Mouse (Mus musculus): ENCODE data around the gene Ip6k2. TPM values are rescaled to one million over a fixed set of nuclear protein-coding genes. Genes with fewer than 3 reads are reported as not detected.
A peak's percentile ranks its signal among the peaks of the same experiment; 100 is the strongest.

The Ip6k2 gene
- polyA plus RNA-seq, 1 experiment from 2014 or later, result 121 TPM

DNA sequence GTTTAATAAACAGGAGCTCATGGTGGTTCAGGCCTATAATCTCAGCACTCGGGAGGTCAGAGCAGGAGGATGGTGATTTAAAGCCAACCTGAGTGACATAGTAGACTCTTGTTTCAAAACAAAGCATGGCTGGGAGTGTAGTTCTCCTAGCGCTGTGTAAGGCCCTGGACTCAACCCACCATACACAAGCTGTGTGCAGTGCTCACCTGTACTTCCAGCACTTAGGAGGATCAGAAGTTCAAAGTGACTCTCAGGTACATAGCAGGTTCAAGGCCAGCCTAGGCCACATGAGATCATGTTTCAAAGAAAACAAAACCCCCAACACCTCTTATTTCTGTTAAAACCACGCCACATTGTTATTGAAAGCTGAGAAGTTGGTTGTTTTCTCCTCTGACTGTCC is 5.1 kb downstream of the Ip6k2 start:
- Histone ChIP-seq H3K9me3 (replicated peaks) (no peaks in the 10 kb centered on the region), H3K27ac (no peak overlapping the region), H3K4me1 (peaks cover 34% of the 10 kb centered on the region), H3K27me3 (ENCODE audit: low read depth, poor library complexity, severe bottlenecking) (no peaks in the 10 kb centered on the region), H3K4me3 (no peak overlapping the region), H3K36me3 (peaks cover 54% of the 10 kb centered on the region)
- no peak for DNase-seq (ENCODE audit: low spot score)
- 76% methylated on average over 3 of the region's 3 CpGs for WGBS

DNA sequence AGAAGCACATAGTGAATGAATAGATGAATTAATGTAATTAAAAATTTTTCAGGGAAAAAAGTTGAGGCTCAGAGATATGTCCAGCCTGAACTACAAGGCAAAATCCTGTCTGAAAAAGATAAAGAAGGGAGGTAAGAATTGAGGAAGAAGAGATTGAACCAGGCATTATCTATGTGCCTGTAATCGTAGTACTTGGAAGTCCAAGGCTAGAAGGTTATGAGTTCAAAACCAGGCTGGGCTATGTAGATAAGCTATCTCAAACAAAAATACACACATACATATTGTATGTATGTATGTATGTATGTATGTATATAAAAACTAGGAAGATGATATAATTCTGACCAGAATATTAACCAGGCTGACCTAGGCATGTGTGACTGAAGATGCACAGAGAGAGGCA is 8.7 kb downstream of the Ip6k2 start:
- DNase-seq (ENCODE audit: low spot score), result no peak
- no peak overlapping the region for H3K4me3 ChIP-seq

GRCm38 (mm10) chr9:108792730-108793129 is 9.1 kb downstream of the Ip6k2 start:
- H3K27me3 ChIP-seq (ENCODE audit: low read depth, poor library complexity, severe bottlenecking), result no peaks in the 10 kb centered on the region
- no peaks in the 10 kb centered on the region for H3K9me3 ChIP-seq (replicated peaks)
- DNase-seq (ENCODE audit: low spot score), result no peak
- 70% methylated on average over 3 of the region's 3 CpGs for WGBS
- H3K4me1 ChIP-seq, result peaks cover 24% of the 10 kb centered on the region
- no peak overlapping the region for H3K4me3 ChIP-seq
- H3K36me3 ChIP-seq, result peaks cover 67% of the 10 kb centered on the region
- H3K27ac ChIP-seq, result no peak overlapping the region

More for the DNA sequence above, 8.7 kb downstream of the Ip6k2 start:
- Histone ChIP-seq H3K27ac (no peak overlapping the region), H3K36me3 (peaks cover 66% of the 10 kb centered on the region), H3K4me1 (peaks cover 24% of the 10 kb centered on the region), H3K9me3 (replicated peaks) (no peaks in the 10 kb centered on the region), H3K27me3 (ENCODE audit: low read depth, poor library complexity, severe bottlenecking) (no peaks in the 10 kb centered on the region)
- WGBS, result 91% methylated on average over 1 of the region's 1 CpGs

DNA sequence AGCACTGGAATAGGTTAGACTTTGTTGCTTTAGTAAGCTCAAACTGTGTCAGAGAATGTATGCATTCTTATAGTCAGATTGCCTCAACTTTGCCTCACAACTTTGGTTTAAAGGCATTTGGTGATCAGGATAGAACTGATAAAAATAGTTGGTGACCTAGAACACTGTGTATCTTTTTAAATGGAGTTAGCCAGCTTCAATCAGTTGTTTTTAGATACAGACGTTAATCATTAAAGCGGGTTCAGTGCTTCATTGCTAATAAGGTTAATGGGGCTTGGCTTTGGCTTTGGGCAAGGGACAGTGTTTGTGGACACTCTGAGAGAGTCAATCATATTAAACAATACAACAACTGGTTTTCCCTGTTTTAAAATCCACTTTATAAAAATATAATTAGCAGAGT is 11.7 kb downstream of the Ip6k2 start:
- peaks cover 15% of the 10 kb centered on the region; the same call in 1 of the 2 replicates for H3K4me1 ChIP-seq
- 81% methylated on average over 2 of the region's 2 CpGs for whole genome bisulfite sequencing
- H3K27me3 ChIP-seq (ENCODE audit: low read depth, poor library complexity, severe bottlenecking), result no peaks in the 10 kb centered on the region
- no peaks in the 10 kb centered on the region for H3K9me3 ChIP-seq (replicated peaks)
- H3K4me3 ChIP-seq, result no peak overlapping the region
- no peak for DNase-seq (ENCODE audit: low spot score)
- H3K27ac ChIP-seq, result no peak overlapping the region
- peaks cover 69% of the 10 kb centered on the region for H3K36me3 ChIP-seq

- Histone ChIP-seq H3K9me3 (replicated peaks) (no peaks in the 10 kb centered on the region), H3K27ac (no peak overlapping the region), H3K27me3 (ENCODE audit: low read depth, poor library complexity, severe bottlenecking) (no peaks in the 10 kb centered on the region), H3K4me1 (peaks cover 15% of the 10 kb centered on the region; the same call in 1 of the 2 replicates), H3K4me3 (no peak overlapping the region), H3K36me3 (peaks cover 73% of the 10 kb centered on the region)
- WGBS, result 43% methylated on average over 11 of the region's 11 CpGs
- DNase-seq (ENCODE audit: low spot score), result no peak
Measured at GRCm38 (mm10) chr9:108795762-108796161, 12.2 kb downstream of the Ip6k2 start.

DNA sequence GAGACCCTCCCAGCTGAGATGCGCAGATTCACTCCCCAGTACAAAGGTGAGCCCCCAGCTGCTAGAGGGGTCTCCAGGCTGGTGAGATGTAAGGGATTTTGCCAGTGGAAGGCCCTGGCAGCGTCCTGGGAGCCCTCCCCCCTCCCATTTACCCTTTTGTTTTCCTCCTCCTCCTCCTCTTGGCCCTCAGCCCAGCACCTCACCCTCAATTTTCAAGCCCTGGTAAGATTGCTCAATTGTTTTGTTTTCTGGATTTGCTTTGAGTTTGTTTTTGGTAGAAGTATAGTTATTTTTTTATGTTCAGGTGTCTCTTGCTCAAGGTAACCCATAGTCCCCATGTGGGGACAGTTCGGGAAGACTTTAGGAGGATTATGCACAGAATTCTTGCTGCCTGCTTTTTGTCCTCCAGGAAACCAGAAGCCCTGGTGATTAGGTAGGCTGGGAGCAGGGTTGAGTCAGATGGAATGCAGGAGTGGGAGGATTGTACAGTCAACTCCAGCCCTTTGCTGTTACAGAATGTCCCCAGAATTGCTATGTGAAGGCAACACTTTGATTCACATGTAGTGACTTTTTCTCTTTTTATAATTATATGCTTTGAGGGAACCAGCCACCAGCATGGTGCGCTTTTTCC is 12.9 kb downstream of the Ip6k2 start:
- H3K27me3 ChIP-seq (ENCODE audit: low read depth, poor library complexity, severe bottlenecking), result no peaks in the 10 kb centered on the region
- H3K9me3 ChIP-seq (replicated peaks), result no peaks in the 10 kb centered on the region
- H3K27ac ChIP-seq, result no peak overlapping the region
- WGBS, result 90% methylated on average over 4 of the region's 4 CpGs
- H3K4me1 ChIP-seq, result peaks cover 15% of the 10 kb centered on the region; the same call in 1 of the 2 replicates
- H3K4me3 ChIP-seq, result no peak overlapping the region
- H3K36me3 ChIP-seq, result peaks cover 80% of the 10 kb centered on the region
- DNase-seq (ENCODE audit: low spot score), result no peak

- peaks cover 85% of the 10 kb centered on the region for H3K36me3 ChIP-seq
- DNase-seq (ENCODE audit: low spot score), result no peak
- 94% methylated on average over 7 of the region's 7 CpGs for WGBS
- no peak overlapping the region for H3K27ac ChIP-seq
- no peaks in the 10 kb centered on the region for H3K9me3 ChIP-seq (replicated peaks)
- H3K4me1 ChIP-seq, result peaks cover 14% of the 10 kb centered on the region; the same call in 1 of the 2 replicates
- H3K27me3 ChIP-seq (ENCODE audit: low read depth, poor library complexity, severe bottlenecking), result no peaks in the 10 kb centered on the region
- no peak overlapping the region for H3K4me3 ChIP-seq
Measured at GRCm38 (mm10) chr9:108797477-108797876, 13.9 kb downstream of the Ip6k2 start.

GRCm38 (mm10) chr9:108798508-108799075 is 15.0 kb downstream of the Ip6k2 start:
- peaks cover 9% of the 10 kb centered on the region; the same call in 1 of the 2 replicates for H3K4me1 ChIP-seq
- DNase-seq (ENCODE audit: low spot score), result no peak
- no peaks in the 10 kb centered on the region for H3K9me3 ChIP-seq (replicated peaks)
- WGBS, result 72% methylated on average over 5 of the region's 5 CpGs
- no peak overlapping the region for H3K27ac ChIP-seq
- H3K27me3 ChIP-seq (ENCODE audit: low read depth, poor library complexity, severe bottlenecking), result no peaks in the 10 kb centered on the region
- H3K36me3 ChIP-seq, result peaks cover 90% of the 10 kb centered on the region
- H3K4me3 ChIP-seq, result no peak overlapping the region

DNA sequence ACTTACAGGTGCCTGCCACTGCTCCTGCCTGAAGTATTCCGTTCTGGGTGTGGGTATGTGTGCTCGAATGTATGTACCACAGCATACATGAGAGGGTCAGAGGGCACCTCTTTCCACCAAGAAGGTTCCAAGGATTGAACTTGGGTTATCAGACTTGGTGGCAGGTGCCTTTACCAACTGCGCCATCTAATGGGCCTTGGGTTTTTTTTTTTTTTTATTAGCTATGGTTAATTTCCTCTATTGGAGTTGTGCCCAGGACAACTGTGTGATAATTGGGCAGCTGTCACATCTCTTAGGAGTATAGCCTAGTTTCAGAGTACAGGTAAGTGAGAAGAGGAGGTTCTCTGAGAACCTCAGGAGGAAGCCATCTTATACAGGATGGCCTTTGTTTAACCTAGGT is 16.0 kb downstream of the Ip6k2 start:
- no peaks in the 10 kb centered on the region for H3K27me3 ChIP-seq (ENCODE audit: low read depth, poor library complexity, severe bottlenecking)
- peaks cover 90% of the 10 kb centered on the region for H3K36me3 ChIP-seq
- DNase-seq (ENCODE audit: low spot score), result no peak
- H3K27ac ChIP-seq, result no peak overlapping the region
- no peaks in the 10 kb centered on the region for H3K9me3 ChIP-seq (replicated peaks)
- H3K4me3 ChIP-seq, result no peak overlapping the region
- H3K4me1 ChIP-seq, result peaks cover 9% of the 10 kb centered on the region; the same call in 1 of the 2 replicates
- 85% methylated on average over 3 of the region's 3 CpGs for WGBS

DNA sequence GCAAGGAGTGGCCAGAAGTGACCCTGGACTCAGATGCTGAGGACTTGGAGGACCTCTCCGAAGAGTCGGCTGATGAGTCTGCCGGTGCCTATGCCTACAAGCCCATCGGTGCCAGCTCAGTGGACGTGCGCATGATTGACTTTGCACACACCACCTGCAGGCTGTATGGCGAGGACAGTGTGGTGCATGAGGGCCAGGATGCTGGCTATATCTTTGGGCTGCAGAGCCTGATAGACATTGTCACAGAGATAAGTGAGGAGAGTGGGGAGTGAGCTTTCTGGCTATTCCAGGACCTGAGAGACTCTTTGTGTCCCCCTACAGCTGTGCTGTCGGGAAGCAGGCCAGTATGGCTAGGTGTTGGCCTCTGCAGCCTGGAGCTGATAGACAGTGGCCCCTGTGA is 22.2 kb downstream of the Ip6k2 start:
- WGBS, result 91% methylated on average over 8 of the region's 8 CpGs
- H3K36me3 ChIP-seq, result peaks cover 69% of the 10 kb centered on the region

GRCm38 (mm10) chr9:108806379-108806778 is 22.8 kb downstream of the Ip6k2 start:
- peaks cover 16% of the 10 kb centered on the region for H3K4me1 ChIP-seq
- H3K9me3 ChIP-seq (replicated peaks), result no peaks in the 10 kb centered on the region
- no peaks in the 10 kb centered on the region for H3K27me3 ChIP-seq (ENCODE audit: low read depth, poor library complexity, severe bottlenecking)
- H3K4me3 ChIP-seq, result no peak overlapping the region
- no peak overlapping the region for H3K27ac ChIP-seq
- no peak for DNase-seq (ENCODE audit: low spot score)
- peaks cover 63% of the 10 kb centered on the region for H3K36me3 ChIP-seq

More for the DNA sequence above, 22.2 kb downstream of the Ip6k2 start:
- DNase-seq (ENCODE audit: low spot score), result no peak
- no peaks in the 10 kb centered on the region for H3K9me3 ChIP-seq (replicated peaks)
- H3K4me3 ChIP-seq, result no peak overlapping the region
- no peaks in the 10 kb centered on the region for H3K27me3 ChIP-seq (ENCODE audit: low read depth, poor library complexity, severe bottlenecking)
- no peak overlapping the region for H3K27ac ChIP-seq
- peaks cover 16% of the 10 kb centered on the region for H3K4me1 ChIP-seq

GRCm38 (mm10) chr9:108806831-108807230 is 23.2 kb downstream of the Ip6k2 start:
- Histone ChIP-seq H3K9me3 (replicated peaks) (no peaks in the 10 kb centered on the region), H3K27ac (no peak overlapping the region), H3K27me3 (ENCODE audit: low read depth, poor library complexity, severe bottlenecking) (no peaks in the 10 kb centered on the region), H3K4me1 (peaks cover 16% of the 10 kb centered on the region), H3K4me3 (no peak overlapping the region), H3K36me3 (peaks cover 63% of the 10 kb centered on the region)
- WGBS, result 97% methylated on average over 1 of the region's 1 CpGs
- no peak for DNase-seq (ENCODE audit: low spot score)

DNA sequence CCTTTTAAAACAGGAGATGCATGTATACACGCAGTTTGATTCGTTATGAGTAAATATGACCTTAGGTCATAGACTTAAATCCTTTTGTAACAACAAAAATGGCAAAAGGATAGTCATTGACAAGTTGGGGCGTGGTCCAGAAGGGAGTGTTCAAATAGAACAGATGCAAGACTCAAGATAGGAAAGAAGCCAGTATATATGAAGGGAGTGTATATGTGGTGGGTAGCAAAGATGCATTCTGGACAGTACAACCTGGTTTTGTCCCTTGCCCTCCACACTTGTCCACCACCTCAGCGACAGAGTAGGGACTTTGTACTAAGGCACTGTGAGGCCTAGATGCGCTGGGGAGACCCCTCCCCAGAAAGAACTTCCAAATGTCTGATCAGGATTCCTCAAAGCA is 24.1 kb downstream of the Ip6k2 start:
- Histone ChIP-seq H3K9me3 (replicated peaks) (no peaks in the 10 kb centered on the region), H3K4me3 (peak overlapping the region; percentile 87; the same call in 1 of the 2 replicates), H3K27ac (0 out of 2 replicates have a peak overlapping the region, but pooled peaks have one; percentile 87), H3K4me1 (peaks cover 16% of the 10 kb centered on the region), H3K36me3 (peaks cover 63% of the 10 kb centered on the region), H3K27me3 (ENCODE audit: low read depth, poor library complexity, severe bottlenecking) (no peaks in the 10 kb centered on the region)
- no peak for DNase-seq (ENCODE audit: low spot score)
- WGBS, result 77% methylated on average over 5 of the region's 5 CpGs

All from limb, embryonic 10.5 days (tissue).